Mouse (Mus musculus) gastrocnemius, adult 2 months (tissue): Measurements from ENCODE around the gene Agk. TPM values are rescaled to one million over a fixed set of nuclear protein-coding genes. Genes with fewer than 3 reads are reported as not detected.

ENCODE experiments used
- DNase-seq: peaks from one replicate; pipeline ENCODE4 v3.0.0; 2022
- H3K27ac ChIP-seq: fragments of 200-600 bp; 2 replicates; pipeline ENCODE4 v1.8.1; 2022; ENCODE audit warnings: mild to moderate bottlenecking
- H3K4me3 ChIP-seq: fragments of 200-600 bp; 2 replicates; pipeline ENCODE4 v1.8.1; 2022; ENCODE audit warnings: mild to moderate bottlenecking, moderate library complexity
- CTCF ChIP-seq: fragments of 200-600 bp; IDR thresholded peaks from 2 replicates; pipeline ENCODE4 v1.8.1; 2022; ENCODE audit warnings: antibody characterized with exemption, mild to moderate bottlenecking, moderate library complexity
- intact Hi-C: fragments of 180-260 bp; cut with DNase I; formaldehyde crosslinking; loops from one replicate; pipeline ENCODE4 v1.15.1; 2025
- total RNA-seq, 2 experiments: library from RNA; stranded (reverse); gene quantifications; 2 replicates each; pipeline ENCODE4 v1.2.3; 2021

Gene Agk
- total RNA-seq, 2 experiments from 2014 or later = 5.5 to 9.0 TPM

DNA sequence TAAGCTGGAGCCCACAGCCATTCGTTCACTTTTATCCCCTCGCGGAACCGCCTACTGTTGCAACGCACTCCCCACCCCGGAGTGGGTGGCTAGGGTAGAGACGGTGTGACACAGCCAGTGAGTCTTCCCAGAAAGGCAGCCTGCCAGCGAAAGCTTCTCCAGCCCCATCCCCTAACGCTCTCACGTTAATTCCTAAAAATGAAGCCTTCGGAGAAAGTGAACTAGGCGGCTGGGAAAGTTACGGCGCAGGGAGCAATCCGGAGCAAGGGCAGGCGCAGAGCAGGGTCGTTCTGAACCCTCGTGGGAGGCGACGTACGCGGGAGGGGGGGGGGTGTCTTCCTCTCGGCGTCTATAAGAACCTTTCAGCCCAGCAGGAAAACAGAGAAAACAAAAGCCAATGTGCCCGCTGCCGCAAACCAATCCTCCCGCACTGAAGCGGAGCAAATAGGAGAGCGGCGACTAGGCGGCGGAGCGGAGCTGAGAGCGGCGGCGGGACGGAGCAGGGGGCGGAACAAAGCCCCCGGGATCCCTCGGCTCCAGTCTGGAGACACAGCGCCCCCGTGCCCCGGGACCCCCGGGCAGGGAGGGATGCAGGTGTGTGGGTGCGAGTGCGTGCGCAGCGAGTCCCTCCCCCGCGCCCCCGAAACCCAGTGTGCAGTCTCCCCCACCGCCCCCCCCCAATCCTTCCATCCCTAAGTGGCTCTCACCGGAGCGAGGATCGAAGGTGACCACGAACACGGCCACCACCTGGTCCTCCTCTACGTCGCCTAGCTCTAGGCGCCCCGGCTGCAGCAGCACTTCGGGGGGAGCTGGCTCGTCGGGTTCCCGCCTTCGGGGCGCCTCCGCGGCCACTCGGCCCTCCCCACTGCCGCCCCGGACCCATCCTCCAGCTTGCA is 110.4 kb downstream of the Agk start:
- DNase-seq = peak; percentile 55
- no peak for TF ChIP-seq CTCF
- Histone ChIP-seq H3K4me3 (peak overlapping the region; percentile 83), H3K27ac (peak overlapping the region; percentile 83)
- intact Hi-C loops = no loop called here

DNA sequence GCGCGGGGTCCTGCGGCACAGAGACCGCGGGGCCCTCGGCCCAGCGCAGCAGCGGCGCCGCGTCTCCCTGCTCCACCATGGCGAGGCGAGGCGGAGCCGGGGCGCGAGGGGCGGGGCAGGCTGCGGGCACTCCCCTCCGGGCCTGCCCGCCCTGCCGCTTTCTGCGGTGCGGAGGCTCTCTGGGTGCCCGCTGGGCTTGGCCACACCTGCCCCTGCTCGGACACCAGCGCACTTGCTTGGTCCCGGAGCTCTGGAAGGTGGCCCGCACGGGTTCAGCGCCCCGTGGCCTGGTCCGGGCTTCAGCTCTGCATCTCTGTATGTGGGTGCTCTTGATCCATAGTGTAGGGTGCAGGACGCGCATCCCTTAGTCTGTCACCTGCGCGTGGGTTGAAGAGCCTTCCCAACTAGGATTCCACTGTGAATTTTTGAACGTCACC is 111.1 kb downstream of the Agk start, which contains the start of gene E330009J07Rik:
Gene E330009J07Rik, minus strand, starts transcription at position 89 of the 437 bp plus-strand sequence.
- peak; percentile 89 for DNase-seq
- intact Hi-C loops = no loop called here
- Histone ChIP-seq H3K4me3 (peak within 1 kb of the TSS; percentile 83), H3K27ac (peak within 1 kb of the TSS; percentile 83)
- no peak for TF ChIP-seq CTCF

DNA sequence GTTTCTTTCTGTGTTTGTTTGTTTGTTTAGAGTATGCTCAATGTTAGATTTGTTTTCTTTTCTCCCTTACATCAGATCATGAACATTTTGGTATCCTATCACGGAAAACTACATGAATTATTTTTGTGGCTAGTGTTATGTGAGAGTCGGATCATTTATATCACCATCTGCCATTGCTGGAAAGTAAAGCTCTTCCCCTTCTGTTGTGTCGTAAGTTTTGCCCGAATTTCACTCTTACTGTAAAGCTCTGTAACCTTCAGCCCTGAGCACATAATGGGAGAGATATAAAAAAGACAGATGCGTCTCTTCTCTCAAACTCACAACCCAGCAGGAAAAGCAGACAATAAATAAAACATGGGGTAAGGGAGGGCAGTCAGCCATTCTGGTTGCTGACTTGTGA is 114.0 kb downstream of the Agk start, which contains the start of gene Wee2:
Gene Wee2, plus strand, starts transcription at position 153 of the 400 bp plus-strand sequence.
- no peak within 1 kb of the TSS for H3K27ac ChIP-seq
- no peak for DNase-seq
- no peak for TF ChIP-seq CTCF
- intact Hi-C loops = no loop called here
- no peak within 1 kb of the TSS for H3K4me3 ChIP-seq

DNA sequence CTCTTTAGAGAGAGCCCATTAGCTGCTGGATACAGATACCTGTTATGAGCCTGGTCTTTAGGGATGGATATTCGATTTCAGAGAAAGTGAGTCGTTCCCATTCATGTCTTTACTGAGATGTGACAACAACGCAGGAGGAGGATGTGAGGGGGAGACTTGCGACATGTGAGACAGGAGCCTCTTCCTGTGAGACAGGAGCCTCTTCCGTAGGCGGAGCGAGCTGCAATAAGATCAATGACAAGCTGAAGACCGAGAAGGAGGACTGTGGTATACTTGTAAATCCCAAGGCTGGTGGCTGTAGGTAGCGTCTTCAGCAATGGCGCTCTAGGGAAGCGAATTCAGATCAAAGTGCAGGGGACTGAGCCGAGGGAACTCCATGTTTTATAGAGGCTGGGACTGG is 114.8 kb downstream of the Agk start:
- DNase-seq = no peak
- TF ChIP-seq CTCF = no peak
- H3K27ac ChIP-seq = no peak overlapping the region
- H3K4me3 ChIP-seq = no peak overlapping the region
- intact Hi-C loops = no loop called here

DNA sequence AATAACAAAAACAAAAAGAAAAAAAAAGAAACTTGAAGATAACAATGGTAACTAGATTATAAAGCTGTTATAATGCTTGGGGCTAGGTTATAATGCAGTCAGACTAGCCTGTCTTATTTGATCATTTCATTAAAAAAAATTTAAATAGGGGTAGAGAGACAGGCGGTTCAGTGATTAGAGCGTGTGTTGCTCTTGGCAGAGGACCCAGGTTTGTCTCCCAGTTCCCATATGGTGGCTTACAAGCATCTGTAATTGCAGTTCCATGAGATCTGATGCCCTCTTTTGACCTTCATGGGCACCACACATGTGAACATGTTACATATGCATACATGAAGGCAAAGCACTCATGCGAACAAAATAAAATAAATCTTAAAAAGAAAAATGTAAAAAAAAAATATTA is 116.3 kb downstream of the Agk start:
- no peak for DNase-seq
- intact Hi-C loops = no loop called here
- no peak overlapping the region for H3K4me3 ChIP-seq
- H3K27ac ChIP-seq = no peak overlapping the region
- TF ChIP-seq CTCF = no peak

DNA sequence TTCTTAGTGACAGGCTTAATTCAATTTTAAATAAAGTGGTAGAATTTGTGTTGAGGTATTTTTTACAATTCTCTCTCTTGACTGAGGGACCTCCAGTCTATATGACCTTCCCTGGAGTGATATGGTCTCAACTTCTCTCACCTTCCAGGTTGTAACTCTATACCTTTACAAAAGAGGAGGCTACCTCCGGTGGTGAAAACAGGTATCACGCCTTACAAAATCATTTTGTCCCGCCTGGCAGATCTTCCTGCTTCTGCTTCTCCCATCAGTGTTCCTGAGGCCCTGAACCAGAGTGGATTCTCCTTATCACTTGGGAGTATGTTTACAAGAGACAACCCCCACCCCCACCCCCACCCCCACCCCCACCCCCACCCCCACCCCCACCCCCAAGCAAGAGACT is 116.8 kb downstream of the Agk start:
- intact Hi-C loops = no loop called here
- no peak for DNase-seq
- H3K4me3 ChIP-seq = no peak overlapping the region
- no peak for TF ChIP-seq CTCF
- no peak overlapping the region for H3K27ac ChIP-seq

DNA sequence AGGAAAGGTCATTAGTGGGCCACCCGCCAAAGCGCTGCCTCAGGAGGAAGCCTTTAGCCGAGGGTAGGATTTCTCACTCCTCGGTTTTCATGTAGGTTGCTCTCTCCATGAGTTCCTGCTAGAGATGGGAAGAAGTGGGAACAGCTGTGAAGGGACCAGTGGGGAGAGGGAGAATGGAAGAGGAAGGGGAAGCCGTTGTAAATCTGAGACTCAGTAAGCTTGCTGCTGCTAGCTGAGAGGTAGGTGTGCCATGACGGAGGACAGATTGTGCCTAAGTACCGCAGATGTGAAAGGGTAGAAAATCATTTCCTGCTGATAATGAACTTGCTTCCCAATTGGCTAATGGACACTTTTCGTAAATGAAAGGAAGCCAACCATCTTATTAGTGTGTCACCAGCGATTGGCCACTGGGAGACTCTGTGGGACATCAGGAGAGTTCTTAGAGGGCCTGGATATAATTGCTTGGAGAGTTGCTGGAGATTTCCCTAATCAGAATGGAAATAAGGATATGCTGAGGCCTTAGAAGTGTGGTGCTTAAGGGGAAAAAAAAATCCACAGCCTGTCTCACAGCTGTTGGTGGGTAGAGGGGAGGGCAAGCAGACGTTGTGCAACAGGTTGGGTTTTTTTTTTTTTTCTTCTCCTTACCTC is 118.4 kb downstream of the Agk start:
- TF ChIP-seq CTCF = no peak
- no peak for DNase-seq
- intact Hi-C loops = no loop called here
- no peak overlapping the region for H3K27ac ChIP-seq
- no peak overlapping the region for H3K4me3 ChIP-seq

Other genes starting within 250 kb of the Agk start
- 1 to 10 TPM in 1 of 2 experiments, under 1 TPM in 1; 0.98 to 1.2 TPM for gene E330009J07Rik, start 111.0 kb downstream of the Agk start, total RNA-seq
- gene Wee2, start 113.9 kb downstream of the Agk start, total RNA-seq = not detected
- gene Ssbp1, start 146.2 kb downstream of the Agk start, total RNA-seq = 10 to 100 TPM; 24.7 to 29.6 TPM
- gene Tas2r137, start 166.1 kb downstream of the Agk start, total RNA-seq = not detected
- gene Tas2r108, start 168.4 kb downstream of the Agk start, total RNA-seq = not detected
- gene Prss37, start 194.3 kb downstream of the Agk start, total RNA-seq = not detected
- gene Olfr461, start 229.9 kb downstream of the Agk start, total RNA-seq = not detected
- not detected for gene Olfr460, start 244.3 kb downstream of the Agk start, total RNA-seq